Mouse (Mus musculus) CD4-positive helper T cell, adult 2 months (primary cell): ENCODE data around the gene Prame.
"Not testable (repeated sequence)": the region's sequence is repeated elsewhere in the genome, so short reads cannot be mapped to it uniquely, and the experiment has no call there.

Experiments used
- DNase-seq: peaks from one replicate; pipeline ENCODE4 v3.0.0-alpha.2; 2012; ENCODE audit warnings: low read depth, missing footprints, low spot score

The Prame gene

DNA sequence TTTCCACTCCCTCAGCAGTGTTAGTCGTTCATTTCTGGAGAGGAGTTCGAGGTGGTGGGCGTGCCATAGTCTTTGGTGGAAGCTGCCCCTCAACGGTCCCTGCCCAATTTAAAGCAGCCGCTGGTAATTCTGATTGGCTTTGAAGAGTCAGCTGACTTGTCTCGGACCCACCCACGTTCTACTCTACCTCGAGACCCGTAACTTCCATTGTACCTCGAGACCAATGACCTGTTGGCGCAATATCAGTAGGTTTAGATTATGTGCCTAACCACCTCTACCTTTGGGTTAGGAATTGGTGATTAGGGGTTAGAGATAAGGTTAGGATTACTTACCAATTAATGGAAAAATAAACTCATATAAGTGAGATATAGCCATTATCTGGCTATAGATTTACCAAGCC is at the start of gene Prame:
Prame (minus strand) TSS at position 101 of the 400 bp plus-strand sequence.
- no peak for DNase-seq

GRCm38 (mm10) chrX:135652173-135652772 is 24.8 kb upstream of the Prame start:
- peak; percentile 49 for DNase-seq

GRCm38 (mm10) chrX:135601298-135602029 is 26.0 kb downstream of the Prame start:
- DNase-seq: peak; percentile 66

GRCm38 (mm10) chrX:135598677-135599076 is 28.8 kb downstream of the Prame start, which contains the start of gene Nxf7:
TSS of gene Nxf7 (minus strand) at chrX:135598777.
- no peak for DNase-seq

GRCm38 (mm10) chrX:135598096-135598495 is 29.4 kb downstream of the Prame start:
- DNase-seq: no peak

DNA sequence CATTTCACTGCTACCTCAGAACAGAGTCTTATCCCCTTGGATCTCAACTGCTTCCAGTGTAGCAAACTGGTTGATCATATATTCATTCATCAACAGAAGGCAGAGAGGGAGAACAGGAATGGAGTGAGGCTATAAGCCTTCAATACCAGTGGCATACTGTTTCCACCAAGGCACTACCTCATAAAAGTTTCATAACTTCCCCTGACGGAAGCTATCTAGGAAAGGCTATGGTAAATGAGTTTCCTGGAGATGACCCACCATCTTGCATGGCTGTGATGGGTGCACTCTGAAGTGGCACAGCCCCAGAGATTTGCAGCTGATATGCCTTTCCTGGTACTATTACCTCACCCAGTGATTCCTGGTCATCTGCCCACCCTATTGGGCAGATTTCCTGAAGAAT is 51.1 kb downstream of the Prame start:
- DNase-seq: no peak

- DNase-seq: not testable (repeated sequence)
Observed at GRCm38 (mm10) chrX:135574958-135575628, 52.4 kb downstream of the Prame start.

DNA sequence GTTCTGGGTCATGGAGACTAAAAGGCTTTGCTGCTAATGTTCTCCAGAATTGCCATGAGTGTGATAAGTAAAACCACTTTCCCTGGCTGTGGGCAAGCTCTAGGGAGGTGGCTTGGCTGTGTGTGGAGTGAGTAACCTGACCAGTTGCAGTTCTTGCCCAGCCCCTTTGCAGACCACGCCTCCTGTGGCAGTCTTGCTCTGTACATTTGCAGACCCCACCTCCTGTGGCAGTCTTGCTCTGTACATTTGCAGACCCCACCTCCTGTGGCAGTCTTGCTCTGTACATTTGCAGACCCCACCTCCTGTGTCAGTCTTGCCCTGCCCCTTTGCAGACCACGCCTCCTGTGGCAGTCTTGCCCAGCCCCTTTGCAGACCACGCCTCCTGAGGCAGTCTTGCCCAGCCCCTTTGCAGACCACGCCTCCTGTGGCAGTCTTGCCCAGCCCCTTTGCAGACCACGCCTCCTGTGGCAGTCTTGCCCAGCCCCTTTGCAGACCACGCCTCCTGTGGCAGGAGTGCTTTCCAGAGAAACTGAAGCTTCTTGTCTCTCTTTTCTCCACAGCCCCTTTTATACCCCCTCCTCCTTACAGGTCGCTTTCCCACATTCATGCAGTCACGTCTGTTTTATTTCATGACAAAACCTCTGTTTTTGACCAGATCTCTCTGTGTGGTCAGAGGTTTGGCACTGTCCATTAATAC is 53.1 kb downstream of the Prame start:
- not testable (repeated sequence) for DNase-seq

DNA sequence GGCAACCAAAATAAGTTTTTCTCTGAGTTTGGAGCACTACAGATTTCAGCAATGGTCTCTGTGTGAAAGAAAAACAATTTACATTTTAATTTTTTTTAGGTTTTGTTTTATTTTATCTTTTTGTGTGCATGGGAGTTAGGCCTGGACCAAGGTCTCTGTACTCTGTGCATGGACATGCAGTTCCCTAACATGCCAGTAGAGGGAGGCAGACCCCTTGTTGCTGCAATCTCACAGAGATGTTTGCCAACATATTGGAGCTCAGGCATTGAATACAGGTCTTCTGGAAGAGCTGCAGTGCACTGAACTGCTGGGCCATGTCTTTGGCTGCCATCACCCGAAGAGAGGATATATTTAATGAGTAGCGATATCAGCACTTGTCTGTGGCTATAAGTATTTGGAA is 58.0 kb downstream of the Prame start:
- DNase-seq: peak; percentile 26

GRCm38 (mm10) chrX:135564934-135565333 is 62.6 kb downstream of the Prame start:
- peak; percentile 55 for DNase-seq
